Mouse (Mus musculus) embryonic facial prominence, embryonic 13.5 days (tissue): ENCODE measurements around the gene Tspan18. TPM values are rescaled to one million over a fixed set of nuclear protein-coding genes. Genes with fewer than 3 reads are reported as not detected.

Experiments
- ATAC-seq: fragments of 200-750 bp; cut with Nextera tagmentation; 2 replicates; pipeline ENCODE4 v1.8.0; 2017; ENCODE audit warnings: low read depth; ENCODE audit not compliant: insufficient number of reproducible peaks, insufficient read depth, low FRiP score, low TSS enrichment
- H3K27ac ChIP-seq: fragments of 300-500 bp; sonication (generic); 2 replicates; pipeline ENCODE4 v1.5.1; 2015; ENCODE audit warnings: moderate library complexity, mild to moderate bottlenecking, inconsistent platforms
- H3K27me3 ChIP-seq: fragments of 300-500 bp; sonication (generic); 2 replicates; pipeline ENCODE4 v1.6.1; 2015; ENCODE audit warnings: mild to moderate bottlenecking, inconsistent platforms
- H3K36me3 ChIP-seq: fragments of 300-500 bp; sonication (generic); 2 replicates; pipeline ENCODE4 v1.6.1; 2015; ENCODE audit warnings: mild to moderate bottlenecking, inconsistent platforms
- H3K4me1 ChIP-seq: fragments of 300-500 bp; sonication (generic); 2 replicates; pipeline ENCODE4 v1.6.1; 2015; ENCODE audit warnings: inconsistent platforms
- H3K4me2 ChIP-seq: fragments of 300-500 bp; sonication (generic); 2 replicates; pipeline ENCODE4 v1.6.1; 2015; ENCODE audit warnings: moderate library complexity, mild to moderate bottlenecking, inconsistent platforms
- H3K4me3 ChIP-seq: fragments of 300-500 bp; sonication (generic); 2 replicates; pipeline ENCODE4 v1.5.1; 2015; ENCODE audit warnings: mild to moderate bottlenecking, inconsistent platforms
- H3K9ac ChIP-seq: fragments of 300-500 bp; sonication (generic); 2 replicates; pipeline ENCODE4 v1.6.1; 2015; ENCODE audit warnings: mild to moderate bottlenecking, inconsistent platforms
- H3K9me3 ChIP-seq: fragments of 300-500 bp; sonication (generic); 2 replicates; pipeline ENCODE4 v1.6.1; 2016; ENCODE audit warnings: inconsistent platforms
- WGBS: fragments of 180-500 bp; shearing (Covaris S2); methylation state at CpG from one replicate; pipeline ENCODE4 v1.1.7; 2015; ENCODE audit warnings: mixed read lengths; 5-methylcytosine and 5-hydroxymethylcytosine counted together
- polyA plus RNA-seq: library from polyadenylated mRNA; unstranded; fragments of >200 nt; fragmentation: Nextera tagmentation; extraction: Ambion mirVana; gene quantifications from 2 replicates; pipeline ENCODE4 v1.2.1, GENCODE M21; 2015

Gene Tspan18
- polyA plus RNA-seq, 1 experiment from 2014 or later, result 17.7 TPM

- Histone ChIP-seq H3K27me3 (peaks cover 61% of the 10 kb centered on the region), H3K4me1 (peaks cover 47% of the 10 kb centered on the region)
These were observed 157.2 kb downstream of the Tspan18 start for GRCm38 (mm10) chr2:93176871-93177667.

DNA sequence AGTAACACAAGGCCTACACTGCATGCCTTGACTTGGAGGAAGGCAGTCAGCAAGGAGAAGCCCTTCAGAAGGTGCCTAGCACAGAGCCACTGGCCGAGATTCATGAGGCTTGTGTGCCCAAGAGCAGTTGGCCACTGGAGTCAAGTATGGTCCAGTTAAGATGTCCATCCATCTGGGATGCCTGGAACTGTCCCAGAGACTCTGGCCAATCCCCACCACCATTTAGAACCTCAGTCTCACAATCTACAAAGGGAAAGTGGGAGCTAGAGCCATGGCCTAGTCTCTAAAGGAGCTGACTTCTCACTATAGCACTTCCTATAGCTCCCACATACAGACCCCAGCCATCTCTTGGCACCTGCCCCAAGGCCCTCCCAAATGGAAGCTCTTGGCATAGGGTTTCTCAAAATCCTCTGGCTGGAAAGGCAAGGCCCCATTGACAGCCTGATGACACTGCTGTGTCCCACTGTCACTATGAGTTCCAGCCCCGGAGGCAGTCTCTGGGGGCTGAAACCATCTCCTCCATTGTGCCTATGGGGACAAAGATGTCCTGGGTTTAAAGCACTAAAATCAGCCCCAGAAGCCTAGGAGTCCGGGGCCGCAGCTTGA, 158.0 kb downstream of the Tspan18 start:
- H3K27ac ChIP-seq, result 0 out of 2 replicates have a peak overlapping the region, but pooled peaks have one; percentile 16
- H3K9ac ChIP-seq, result no peak overlapping the region
- no peak for ATAC-seq
- peaks cover 58% of the 10 kb centered on the region for H3K27me3 ChIP-seq
- H3K9me3 ChIP-seq, result no peaks in the 10 kb centered on the region
- H3K4me2 ChIP-seq, result no peak overlapping the region
- H3K36me3 ChIP-seq, result no peaks in the 10 kb centered on the region
- H3K4me1 ChIP-seq, result peaks cover 47% of the 10 kb centered on the region
- no peak overlapping the region for H3K4me3 ChIP-seq
- 21% methylated on average over 4 of the region's 4 CpGs for WGBS

More at GRCm38 (mm10) chr2:93176871-93177667, 157.2 kb downstream of the Tspan18 start:
- no peaks in the 10 kb centered on the region for H3K36me3 ChIP-seq
- H3K4me2 ChIP-seq, result peak overlapping the region; percentile 41; the same call in 1 of the 2 replicates
- H3K27ac ChIP-seq, result no peak overlapping the region; the same call in 1 of the 2 replicates
- H3K4me3 ChIP-seq, result 0 out of 2 replicates have a peak overlapping the region, but pooled peaks have one; percentile 5
- no peak for ATAC-seq
- peak overlapping the region; percentile 11; the same call in 1 of the 2 replicates for H3K9ac ChIP-seq
- WGBS, result 3% methylated on average over 17 of the region's 17 CpGs
- no peaks in the 10 kb centered on the region for H3K9me3 ChIP-seq

- Histone ChIP-seq H3K9ac (no peak overlapping the region), H3K4me2 (no peak overlapping the region), H3K9me3 (no peaks in the 10 kb centered on the region), H3K4me1 (peaks cover 51% of the 10 kb centered on the region), H3K4me3 (no peak overlapping the region), H3K36me3 (no peaks in the 10 kb centered on the region), H3K27ac (no peak overlapping the region), H3K27me3 (peaks cover 54% of the 10 kb centered on the region)
- 68% methylated on average over 2 of the region's 2 CpGs for WGBS
- ATAC-seq, result no peak
These were observed 158.6 kb downstream of the Tspan18 start for GRCm38 (mm10) chr2:93175721-93176120.

DNA sequence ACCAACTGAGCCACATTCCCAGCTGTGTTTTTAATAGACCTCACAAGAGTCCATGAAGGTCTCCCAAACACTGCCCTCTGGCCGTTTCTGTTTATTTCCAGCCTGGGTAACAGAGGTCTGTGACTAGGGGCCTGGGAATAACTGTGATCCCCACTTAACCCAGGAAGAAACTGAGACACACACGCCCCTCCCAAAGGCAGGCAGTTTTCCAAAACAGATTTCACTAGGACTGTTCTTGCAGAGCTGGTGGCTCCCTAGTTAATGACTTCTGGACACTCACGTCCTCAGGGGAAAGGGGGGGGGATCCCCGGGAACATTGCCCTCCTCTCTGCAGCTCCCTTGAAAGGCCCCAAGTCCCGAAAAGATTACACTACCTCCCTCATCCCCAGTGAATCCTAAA, 159.0 kb downstream of the Tspan18 start:
- ATAC-seq, result no peak
- Histone ChIP-seq H3K4me3 (no peak overlapping the region), H3K9ac (0 out of 2 replicates have a peak overlapping the region, but pooled peaks have one; percentile 2), H3K27ac (no peak overlapping the region; the same call in 1 of the 2 replicates), H3K27me3 (peaks cover 50% of the 10 kb centered on the region), H3K36me3 (no peaks in the 10 kb centered on the region), H3K9me3 (no peaks in the 10 kb centered on the region), H3K4me2 (no peak overlapping the region), H3K4me1 (peaks cover 50% of the 10 kb centered on the region)
- WGBS, result 15% methylated on average over 5 of the region's 5 CpGs

DNA sequence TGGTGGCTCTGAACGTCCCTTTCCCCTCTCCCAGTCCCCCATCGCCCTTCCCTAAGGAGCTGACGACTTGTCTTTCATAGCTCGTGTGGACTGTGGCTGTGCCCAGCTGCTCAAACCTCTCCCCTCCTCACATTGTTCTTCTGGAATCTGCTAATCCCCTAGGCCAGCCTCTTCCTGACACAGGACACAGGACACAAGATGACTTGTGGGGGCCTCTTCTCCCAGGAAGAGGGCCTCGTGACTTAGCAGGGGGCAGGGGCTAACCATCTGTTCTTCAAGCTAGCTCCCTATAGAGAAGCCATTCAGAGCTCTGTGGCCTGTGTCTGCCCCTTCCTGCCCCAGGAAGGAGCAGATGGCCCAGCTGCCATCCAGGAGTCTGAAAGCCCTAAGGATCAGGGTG, 160.1 kb downstream of the Tspan18 start:
- no peaks in the 10 kb centered on the region for H3K36me3 ChIP-seq
- H3K27me3 ChIP-seq, result peaks cover 39% of the 10 kb centered on the region
- no peak overlapping the region for H3K4me2 ChIP-seq
- H3K9ac ChIP-seq, result 0 out of 2 replicates have a peak overlapping the region, but pooled peaks have one; percentile 36
- WGBS, result 24% methylated on average over 5 of the region's 5 CpGs
- H3K4me1 ChIP-seq, result peaks cover 40% of the 10 kb centered on the region
- H3K9me3 ChIP-seq, result no peaks in the 10 kb centered on the region
- no peak for ATAC-seq
- no peak overlapping the region for H3K27ac ChIP-seq
- H3K4me3 ChIP-seq, result no peak overlapping the region

GRCm38 (mm10) chr2:93172460-93172859, 161.8 kb downstream of the Tspan18 start:
- Histone ChIP-seq H3K4me3 (no peak overlapping the region), H3K36me3 (no peaks in the 10 kb centered on the region), H3K4me1 (peaks cover 40% of the 10 kb centered on the region), H3K4me2 (no peak overlapping the region), H3K27me3 (peaks cover 22% of the 10 kb centered on the region), H3K9ac (no peak overlapping the region), H3K27ac (no peak overlapping the region), H3K9me3 (no peaks in the 10 kb centered on the region)
- 28% methylated on average over 5 of the region's 5 CpGs for WGBS
- ATAC-seq, result no peak

GRCm38 (mm10) chr2:93171929-93172328, 162.4 kb downstream of the Tspan18 start:
- Histone ChIP-seq H3K27me3 (peaks cover 18% of the 10 kb centered on the region), H3K9me3 (no peaks in the 10 kb centered on the region), H3K4me2 (no peak overlapping the region), H3K36me3 (no peaks in the 10 kb centered on the region), H3K27ac (no peak overlapping the region), H3K4me3 (no peak overlapping the region), H3K4me1 (peaks cover 34% of the 10 kb centered on the region), H3K9ac (no peak overlapping the region)
- 66% methylated on average over 6 of the region's 6 CpGs for WGBS
- no peak for ATAC-seq

DNA sequence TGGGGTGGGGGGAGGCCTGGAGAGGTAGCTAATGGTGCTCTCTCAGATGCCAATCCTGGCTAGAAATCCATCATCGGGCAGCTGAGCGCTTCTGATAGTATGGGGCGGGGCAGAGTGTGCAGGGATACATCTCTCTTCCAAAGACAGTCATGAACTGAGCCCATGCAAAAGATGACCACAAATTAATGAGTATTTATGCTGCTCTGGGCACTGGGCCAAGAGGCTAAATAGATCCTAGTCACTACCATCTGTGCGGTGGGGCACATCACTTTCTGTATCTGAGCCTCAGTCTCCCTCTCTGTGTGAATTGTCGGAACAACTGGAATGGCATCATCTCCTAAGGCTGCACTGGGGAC, 163.5 kb downstream of the Tspan18 start:
- 70% methylated on average over 5 of the region's 5 CpGs for WGBS

DNA sequence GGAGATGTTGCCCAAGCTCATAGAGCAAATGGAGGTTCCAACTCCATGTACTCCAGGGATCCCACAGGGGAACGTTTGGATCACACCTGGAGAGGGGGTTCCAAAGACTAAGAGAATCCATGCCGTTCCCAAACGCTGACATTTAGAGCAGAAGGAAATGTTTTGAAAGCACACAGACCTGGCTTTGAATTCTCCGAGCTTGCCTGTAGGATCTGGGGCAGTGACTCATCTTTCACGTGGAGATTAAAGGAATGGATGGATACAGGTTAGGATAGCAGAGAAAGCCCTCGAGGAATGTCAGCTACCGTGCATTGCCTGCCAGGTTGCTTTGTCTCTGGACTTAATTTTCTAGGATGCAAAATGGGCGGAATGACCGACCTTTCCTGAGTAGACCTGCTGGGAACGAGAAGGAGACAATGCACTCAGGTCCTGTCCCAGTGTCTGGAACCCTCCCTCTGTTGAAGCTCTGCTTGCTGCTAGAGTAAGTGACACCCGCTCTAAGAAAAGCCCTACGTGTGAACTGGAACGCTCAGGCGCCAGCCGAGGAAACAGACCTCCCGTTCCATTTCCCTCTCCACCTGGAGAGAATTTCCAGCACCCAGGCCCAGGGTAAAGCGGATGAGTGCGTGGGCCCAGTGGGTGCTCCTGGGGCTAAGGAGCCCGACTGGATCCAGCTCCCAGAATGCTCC, 164.0 kb downstream of the Tspan18 start:
- no peak overlapping the region for H3K4me2 ChIP-seq
- no peaks in the 10 kb centered on the region for H3K9me3 ChIP-seq
- H3K4me3 ChIP-seq, result no peak overlapping the region
- WGBS, result 68% methylated on average over 19 of the region's 19 CpGs
- H3K27me3 ChIP-seq, result peaks cover 5% of the 10 kb centered on the region; the same call in 1 of the 2 replicates
- ATAC-seq, result no peak
- no peak overlapping the region for H3K9ac ChIP-seq
- no peak overlapping the region for H3K27ac ChIP-seq
- peaks cover 18% of the 10 kb centered on the region for H3K4me1 ChIP-seq
- no peaks in the 10 kb centered on the region for H3K36me3 ChIP-seq

More for the DNA sequence above, 163.5 kb downstream of the Tspan18 start:
- Histone ChIP-seq H3K4me2 (no peak overlapping the region), H3K9me3 (no peaks in the 10 kb centered on the region), H3K27ac (no peak overlapping the region), H3K36me3 (no peaks in the 10 kb centered on the region), H3K27me3 (peaks cover 7% of the 10 kb centered on the region; the same call in 1 of the 2 replicates), H3K9ac (no peak overlapping the region), H3K4me3 (no peak overlapping the region), H3K4me1 (peaks cover 23% of the 10 kb centered on the region)
- ATAC-seq, result no peak

DNA sequence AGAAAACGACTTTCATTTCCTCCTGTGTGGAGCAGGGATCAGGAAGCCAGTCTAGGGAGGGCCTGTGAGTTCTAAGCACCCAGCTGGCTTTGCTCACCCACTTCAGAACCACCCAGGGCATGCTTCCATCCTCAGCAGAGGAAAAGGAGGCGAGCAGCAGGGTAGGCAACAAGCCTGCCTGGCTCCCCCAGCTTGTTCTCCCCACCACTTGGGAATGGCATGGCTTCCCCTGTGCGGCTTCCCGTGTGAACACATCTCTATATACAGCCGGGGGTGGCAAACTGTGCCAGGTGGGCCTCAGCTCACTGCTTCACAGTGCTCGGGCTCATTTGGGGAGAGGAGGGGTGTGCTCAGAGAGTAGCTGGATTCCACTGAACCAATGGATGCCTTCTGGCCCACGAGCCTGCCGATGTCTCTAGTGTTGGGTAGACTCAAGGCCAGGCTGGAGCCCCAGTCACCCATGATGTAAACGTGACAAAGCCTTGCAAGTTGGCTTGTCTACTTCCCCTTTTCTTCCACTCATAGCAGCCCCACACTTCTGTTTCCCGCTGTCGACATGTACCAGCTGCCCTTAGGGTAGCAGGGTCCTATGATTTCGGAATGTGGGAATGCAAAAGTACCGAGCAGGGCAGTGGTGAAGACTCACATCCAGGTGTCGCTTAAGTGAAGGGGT, 167.4 kb downstream of the Tspan18 start:
- Histone ChIP-seq H3K9ac (no peak overlapping the region), H3K4me2 (no peak overlapping the region), H3K4me3 (no peak overlapping the region), H3K27me3 (peaks cover 5% of the 10 kb centered on the region; the same call in 1 of the 2 replicates), H3K4me1 (peaks cover 20% of the 10 kb centered on the region), H3K9me3 (no peaks in the 10 kb centered on the region), H3K27ac (no peak overlapping the region), H3K36me3 (no peaks in the 10 kb centered on the region)
- ATAC-seq, result no peak
- whole genome bisulfite sequencing, result 80% methylated on average over 14 of the region's 14 CpGs

GRCm38 (mm10) chr2:93166295-93166694, 168.0 kb downstream of the Tspan18 start:
- H3K4me3 ChIP-seq, result no peak overlapping the region
- no peak overlapping the region for H3K27ac ChIP-seq
- H3K9ac ChIP-seq, result no peak overlapping the region
- no peaks in the 10 kb centered on the region for H3K9me3 ChIP-seq
- no peaks in the 10 kb centered on the region for H3K36me3 ChIP-seq
- H3K4me1 ChIP-seq, result peaks cover 20% of the 10 kb centered on the region
- no peaks in the 10 kb centered on the region for H3K27me3 ChIP-seq
- WGBS, result 78% methylated on average over 6 of the region's 6 CpGs
- no peak for ATAC-seq
- H3K4me2 ChIP-seq, result no peak overlapping the region
